8 mouse cellular contexts compared by ENCODE assay signal in the genomic region with DNA sequence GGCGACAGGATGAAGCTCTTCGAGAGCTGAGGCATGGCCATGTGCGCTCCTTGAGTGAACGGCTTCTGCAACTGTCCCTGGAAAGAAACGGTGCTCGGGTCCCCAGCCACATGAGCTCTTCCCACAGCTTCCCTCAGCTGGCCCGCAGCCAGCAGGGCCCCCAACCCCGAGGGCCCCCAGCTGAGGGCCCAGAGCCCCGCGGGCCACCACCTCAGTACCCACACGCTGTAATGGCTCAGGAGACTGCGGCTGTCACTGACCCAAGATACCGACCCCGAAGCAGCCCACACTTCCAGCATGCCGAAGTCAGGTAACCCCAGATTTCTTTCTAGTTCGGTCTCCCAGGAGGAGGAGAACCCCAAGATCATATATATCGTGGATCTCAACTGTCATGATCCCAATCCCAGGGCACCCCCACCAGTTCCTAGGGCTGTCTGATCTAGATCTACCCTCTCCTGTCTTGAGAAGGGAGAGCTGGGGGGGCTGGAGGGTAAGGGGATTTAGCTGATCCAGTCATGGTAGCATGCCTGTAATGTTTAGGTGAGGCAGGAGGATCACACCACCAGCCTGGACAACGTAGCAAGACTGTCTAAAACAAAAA. TPM values are rescaled to one million over a fixed set of nuclear protein-coding genes. Genes with fewer than 3 reads are reported as not detected.
DNase-seq lines count a peak whose midpoint lies in the region; ATAC-seq and TF ChIP-seq lines count a peak whose summit lies in the region.

No protein-coding gene starts in this region.

- H3K4me2 ChIP-seq in lung, embryonic 16.5 days (ENCODE audit: low read depth, low read length) = peak overlapping the region; percentile 92
- peak overlapping the region; percentile 94 for H3K4me2 ChIP-seq in forebrain, embryonic 14.5 days (ENCODE audit: low read length)
- H3K4me2 ChIP-seq in limb, embryonic 14.5 days (replicated peaks; ENCODE audit: low read depth, low read length, severe bottlenecking) = peak overlapping the region; percentile 92
- H3K4me2 ChIP-seq in stomach, embryonic 14.5 days (replicated peaks; ENCODE audit: low read depth, low read length) = peak overlapping the region; percentile 80

- H3K27me3 ChIP-seq in lung, embryonic 16.5 days (ENCODE audit: control insufficient read depth, insufficient read depth, low read depth, low read length) = no peaks in the 10 kb centered on the region
- no peaks in the 10 kb centered on the region for H3K27me3 ChIP-seq in forebrain, embryonic 14.5 days (replicated peaks; ENCODE audit: control insufficient read depth, insufficient read depth, low read length)
- no peaks in the 10 kb centered on the region for H3K27me3 ChIP-seq in limb, embryonic 14.5 days (ENCODE audit: control insufficient read depth, insufficient read depth, low read length)
- H3K27me3 ChIP-seq in stomach, embryonic 14.5 days (ENCODE audit: control insufficient read depth, insufficient read depth, low read length) = no peaks in the 10 kb centered on the region

- H3K9ac ChIP-seq in lung, embryonic 16.5 days (ENCODE audit: low read length) = peak overlapping the region; percentile 87
- peak overlapping the region; percentile 97 for H3K9ac ChIP-seq in forebrain, embryonic 14.5 days (ENCODE audit: low read length)
- peak overlapping the region; percentile 99 for H3K9ac ChIP-seq in limb, embryonic 14.5 days (ENCODE audit: low read depth, low read length, severe bottlenecking)
- peak overlapping the region; percentile 91; the same call in 1 of the 2 replicates for H3K9ac ChIP-seq in stomach, embryonic 14.5 days (replicated peaks; ENCODE audit: low read depth, low read length)

- H3K4me1 ChIP-seq in lung, embryonic 16.5 days (replicated peaks; ENCODE audit: control insufficient read depth, insufficient read depth, low read length) = peaks cover 71% of the 10 kb centered on the region
- H3K4me1 ChIP-seq in forebrain, embryonic 14.5 days (ENCODE audit: control insufficient read depth, insufficient read depth, low read length) = peaks cover 64% of the 10 kb centered on the region
- H3K4me1 ChIP-seq in limb, embryonic 14.5 days (ENCODE audit: control insufficient read depth, insufficient read depth, low read length) = peaks cover 76% of the 10 kb centered on the region
- peaks cover 64% of the 10 kb centered on the region for H3K4me1 ChIP-seq in stomach, embryonic 14.5 days (ENCODE audit: control insufficient read depth, insufficient read depth, low read length)

- WGBS in lung, embryonic 16.5 days = 44% methylated on average over 18 of the region's 18 CpGs
- 58% methylated on average over 18 of the region's 18 CpGs for WGBS in forebrain, embryonic 14.5 days
- WGBS in limb, embryonic 14.5 days = 56% methylated on average over 18 of the region's 18 CpGs
- WGBS in stomach, embryonic 14.5 days = 45% methylated on average over 18 of the region's 18 CpGs

- peak overlapping the region; percentile 63 for H3K4me3 ChIP-seq in lung, embryonic 16.5 days (ENCODE audit: low read length)
- peak overlapping the region; percentile 86 for H3K4me3 ChIP-seq in forebrain, embryonic 14.5 days (ENCODE audit: low read depth, low read length)
- H3K4me3 ChIP-seq in limb, embryonic 14.5 days (replicated peaks; ENCODE audit: low read length) = peak overlapping the region; percentile 100
- H3K4me3 ChIP-seq in stomach, embryonic 14.5 days (ENCODE audit: low read depth, low read length) = peak overlapping the region; percentile 85

- ATAC-seq in lung, embryonic 16.5 days (ENCODE audit: low read depth) = no peak
- ATAC-seq in forebrain, embryonic 14.5 days = no peak
- no peak for ATAC-seq in limb, embryonic 14.5 days (ENCODE audit: low FRiP score, low read depth)
- no peak for ATAC-seq in stomach, embryonic 14.5 days (ENCODE audit: insufficient number of reproducible peaks, insufficient read depth, low FRiP score, low read depth)

- TF ChIP-seq POLR2A in limb, embryonic 14.5 days (IDR thresholded peaks at IDR 0.05; ENCODE audit: borderline replicate concordance, extremely low read depth, insufficient read depth, insufficient read length) = no peak

- no peak for DNase-seq in lung, postnatal 4 days
- DNase-seq in forebrain, embryonic 14.5 days (ENCODE audit: low spot score) = no peak
- DNase-seq in limb, embryonic 14.5 days (ENCODE audit: low spot score) = no peak
- DNase-seq in gastrocnemius, adult 18-20 months (ENCODE audit: low spot score) = no peak
- no peak for DNase-seq in layer of hippocampus, adult 9-10 months (ENCODE audit: low spot score)
- DNase-seq in cerebellum, adult 9-10 months = no peak

- peaks cover 41% of the 10 kb centered on the region for H3K36me3 ChIP-seq in lung, embryonic 16.5 days (ENCODE audit: control insufficient read depth, insufficient read depth, low read length)
- peaks cover 58% of the 10 kb centered on the region for H3K36me3 ChIP-seq in forebrain, embryonic 14.5 days (ENCODE audit: control insufficient read depth, insufficient read depth, low read length)
- peaks cover 60% of the 10 kb centered on the region for H3K36me3 ChIP-seq in limb, embryonic 14.5 days (ENCODE audit: control insufficient read depth, insufficient read depth, low read length)
- peaks cover 52% of the 10 kb centered on the region for H3K36me3 ChIP-seq in stomach, embryonic 14.5 days (ENCODE audit: control insufficient read depth, insufficient read depth, low read length)

- H3K27ac ChIP-seq in lung, embryonic 16.5 days (ENCODE audit: low read length) = peak overlapping the region; percentile 48
- H3K27ac ChIP-seq in forebrain, embryonic 14.5 days (ENCODE audit: low read depth, low read length) = peak overlapping the region; percentile 33; the same call in 1 of the 2 replicates
- 0 out of 2 replicates have a peak overlapping the region, but pooled peaks have one; percentile 26 for H3K27ac ChIP-seq in limb, embryonic 14.5 days (replicated peaks; ENCODE audit: low read depth, low read length)
- peak overlapping the region; percentile 44; the same call in 1 of the 2 replicates for H3K27ac ChIP-seq in stomach, embryonic 14.5 days (ENCODE audit: low read length)

- H3K9me3 ChIP-seq in lung, embryonic 16.5 days (ENCODE audit: control insufficient read depth, low read length) = no peaks in the 10 kb centered on the region
- H3K9me3 ChIP-seq in forebrain, embryonic 14.5 days (replicated peaks; ENCODE audit: control insufficient read depth, low read length) = no peaks in the 10 kb centered on the region
- H3K9me3 ChIP-seq in limb, embryonic 14.5 days (ENCODE audit: control insufficient read depth, low read length) = no peaks in the 10 kb centered on the region
- H3K9me3 ChIP-seq in stomach, embryonic 14.5 days (ENCODE audit: control insufficient read depth, low read depth, low read length) = no peaks in the 10 kb centered on the region

RNA-seq across cellular contexts. Expression of a gene that starts 4.2 kb away (rescaled TPM):
- 37.6 and 40.1 TPM in 2 replicates for polyA plus RNA-seq in lung, embryonic 16.5 days (2015; fragmentation: Nextera tagmentation; extraction: Ambion mirVana)
- polyA plus RNA-seq in forebrain, embryonic 14.5 days (2014; fragmentation: Nextera tagmentation; extraction: Ambion mirVana) = 30.4 and 44.0 TPM in 2 replicates
- 58.9 and 67.7 TPM in 2 replicates for polyA plus RNA-seq in limb, embryonic 14.5 days (2012; rRNA removed)
- polyA plus RNA-seq in limb, embryonic 14.5 days (2014; fragmentation: Nextera tagmentation; extraction: Ambion mirVana) = 52.7 and 66.6 TPM in 2 replicates
- polyA plus RNA-seq in stomach, embryonic 14.5 days (2014; fragmentation: Nextera tagmentation; extraction: Ambion mirVana) = 22.1 and 28.9 TPM in 2 replicates
- total RNA-seq in gastrocnemius, adult 18-20 months (2021) = 10 to 100 TPM; 16.8 to 18.2 TPM
